Mouse (Mus musculus): ENCODE results near the gene Nrp1.

GRCm38 (mm10) chr8:128391182-128391760 is 32.9 kb downstream of the Nrp1 start:
- TF ChIP-seq CHD2 (IDR thresholded peaks at IDR 0.05; ENCODE audit: low read depth, low read length) (no peak), ZNF384 (IDR thresholded peaks at IDR 0.05; ENCODE audit: low read depth, low read length) (no peak)
